Mouse (Mus musculus): Measurements from ENCODE around the gene Gm3646. TPM values are rescaled to one million over a fixed set of nuclear protein-coding genes. Genes with fewer than 3 reads are reported as not detected.
A peak's percentile ranks its signal among the peaks of the same experiment; 100 is the strongest.

Gene Gm3646
- polyA plus RNA-seq, 2 experiments = not detected

- H3K36me3 ChIP-seq (ENCODE audit: control insufficient read depth, insufficient read depth, low read length) = no peaks in the 10 kb centered on the region
- ATAC-seq (ENCODE audit: low FRiP score, low read depth) (no peak), DNase-seq (ENCODE audit: low spot score) (no peak)
- no peak overlapping the region for H3K4me2 ChIP-seq (replicated peaks; ENCODE audit: low read depth, low read length, severe bottlenecking)
- WGBS = 80% methylated on average over 5 of the region's 5 CpGs
- no peaks in the 10 kb centered on the region for H3K4me1 ChIP-seq (ENCODE audit: control insufficient read depth, insufficient read depth, low read length)
- TF ChIP-seq POLR2A (IDR thresholded peaks at IDR 0.05; ENCODE audit: borderline replicate concordance, extremely low read depth, insufficient read depth, insufficient read length) = no peak
- no peaks in the 10 kb centered on the region for H3K27me3 ChIP-seq (ENCODE audit: control insufficient read depth, insufficient read depth, low read length)
- no peak overlapping the region for H3K9ac ChIP-seq (ENCODE audit: low read depth, low read length, severe bottlenecking)
- H3K27ac ChIP-seq (replicated peaks; ENCODE audit: low read depth, low read length) = no peak overlapping the region
- no peak overlapping the region for H3K4me3 ChIP-seq (replicated peaks; ENCODE audit: low read length)
- H3K9me3 ChIP-seq (ENCODE audit: control insufficient read depth, low read length) = no peaks in the 10 kb centered on the region
Measured at GRCm38 (mm10) chr1:39770436-39770835, 34.7 kb downstream of the Gm3646 start.

- no peak for TF ChIP-seq POLR2A (IDR thresholded peaks at IDR 0.05; ENCODE audit: borderline replicate concordance, extremely low read depth, insufficient read depth, insufficient read length)
- H3K9ac ChIP-seq (ENCODE audit: low read depth, low read length, severe bottlenecking) = no peak overlapping the region
- no peaks in the 10 kb centered on the region for H3K9me3 ChIP-seq (ENCODE audit: control insufficient read depth, low read length)
- no peak overlapping the region for H3K27ac ChIP-seq (replicated peaks; ENCODE audit: low read depth, low read length)
- no peak overlapping the region for H3K4me2 ChIP-seq (replicated peaks; ENCODE audit: low read depth, low read length, severe bottlenecking)
- no peak overlapping the region for H3K4me3 ChIP-seq (replicated peaks; ENCODE audit: low read length)
- H3K36me3 ChIP-seq (ENCODE audit: control insufficient read depth, insufficient read depth, low read length) = no peaks in the 10 kb centered on the region
- ATAC-seq (ENCODE audit: low FRiP score, low read depth) (no peak), DNase-seq (ENCODE audit: low spot score) (no peak)
- no peaks in the 10 kb centered on the region for H3K4me1 ChIP-seq (ENCODE audit: control insufficient read depth, insufficient read depth, low read length)
- no peaks in the 10 kb centered on the region for H3K27me3 ChIP-seq (ENCODE audit: control insufficient read depth, insufficient read depth, low read length)
- WGBS = 65% methylated on average over 3 of the region's 3 CpGs
Measured at GRCm38 (mm10) chr1:39768017-39768416, 37.1 kb downstream of the Gm3646 start.

GRCm38 (mm10) chr1:39765854-39766493 is 39.2 kb downstream of the Gm3646 start:
- TF ChIP-seq POLR2A (IDR thresholded peaks at IDR 0.05; ENCODE audit: borderline replicate concordance, extremely low read depth, insufficient read depth, insufficient read length) = no peak
- Histone ChIP-seq H3K36me3 (ENCODE audit: control insufficient read depth, insufficient read depth, low read length) (no peaks in the 10 kb centered on the region), H3K27ac (replicated peaks; ENCODE audit: low read depth, low read length) (no peak overlapping the region), H3K9ac (ENCODE audit: low read depth, low read length, severe bottlenecking) (no peak overlapping the region), H3K9me3 (ENCODE audit: control insufficient read depth, low read length) (no peaks in the 10 kb centered on the region), H3K4me3 (replicated peaks; ENCODE audit: low read length) (no peak overlapping the region), H3K4me2 (replicated peaks; ENCODE audit: low read depth, low read length, severe bottlenecking) (no peak overlapping the region), H3K4me1 (ENCODE audit: control insufficient read depth, insufficient read depth, low read length) (peaks cover 15% of the 10 kb centered on the region), H3K27me3 (ENCODE audit: control insufficient read depth, insufficient read depth, low read length) (no peaks in the 10 kb centered on the region)
- no peak for DNase-seq (ENCODE audit: low spot score)
- ATAC-seq (ENCODE audit: low FRiP score, low read depth) = no peak
- 80% methylated on average over 7 of the region's 7 CpGs for WGBS

- Histone ChIP-seq H3K27me3 (ENCODE audit: control insufficient read depth, insufficient read depth, low read length) (no peaks in the 10 kb centered on the region), H3K9me3 (ENCODE audit: control insufficient read depth, low read length) (no peaks in the 10 kb centered on the region), H3K36me3 (ENCODE audit: control insufficient read depth, insufficient read depth, low read length) (no peaks in the 10 kb centered on the region), H3K27ac (replicated peaks; ENCODE audit: low read depth, low read length) (peak overlapping the region; percentile 70), H3K9ac (ENCODE audit: low read depth, low read length, severe bottlenecking) (no peak overlapping the region), H3K4me3 (replicated peaks; ENCODE audit: low read length) (no peak overlapping the region), H3K4me2 (replicated peaks; ENCODE audit: low read depth, low read length, severe bottlenecking) (peak overlapping the region; percentile 38), H3K4me1 (ENCODE audit: control insufficient read depth, insufficient read depth, low read length) (peaks cover 29% of the 10 kb centered on the region)
- 2% methylated on average over 10 of the region's 10 CpGs for WGBS
- TF ChIP-seq POLR2A (IDR thresholded peaks at IDR 0.05; ENCODE audit: borderline replicate concordance, extremely low read depth, insufficient read depth, insufficient read length) = no peak
- peak; percentile 98 for DNase-seq (ENCODE audit: low spot score)
- peak; percentile 91 for ATAC-seq (ENCODE audit: low FRiP score, low read depth)
Measured at GRCm38 (mm10) chr1:39762025-39762370, 43.1 kb downstream of the Gm3646 start.

- peak overlapping the region; percentile 70 for H3K27ac ChIP-seq (replicated peaks; ENCODE audit: low read depth, low read length)
- ATAC-seq (ENCODE audit: low FRiP score, low read depth) (peak; percentile 51; the same call in 1 of the 2 replicates), DNase-seq (ENCODE audit: low spot score) (peak; percentile 69)
- H3K27me3 ChIP-seq (ENCODE audit: control insufficient read depth, insufficient read depth, low read length) = no peaks in the 10 kb centered on the region
- peak overlapping the region; percentile 38 for H3K4me2 ChIP-seq (replicated peaks; ENCODE audit: low read depth, low read length, severe bottlenecking)
- TF ChIP-seq POLR2A (IDR thresholded peaks at IDR 0.05; ENCODE audit: borderline replicate concordance, extremely low read depth, insufficient read depth, insufficient read length) = no peak
- H3K9ac ChIP-seq (ENCODE audit: low read depth, low read length, severe bottlenecking) = peak overlapping the region; percentile 28; the same call in 1 of the 2 replicates
- peaks cover 29% of the 10 kb centered on the region for H3K4me1 ChIP-seq (ENCODE audit: control insufficient read depth, insufficient read depth, low read length)
- 7% methylated on average over 22 of the region's 22 CpGs for WGBS
- no peaks in the 10 kb centered on the region for H3K9me3 ChIP-seq (ENCODE audit: control insufficient read depth, low read length)
- H3K36me3 ChIP-seq (ENCODE audit: control insufficient read depth, insufficient read depth, low read length) = no peaks in the 10 kb centered on the region
- no peak overlapping the region for H3K4me3 ChIP-seq (replicated peaks; ENCODE audit: low read length)
Measured at GRCm38 (mm10) chr1:39761211-39762024, 43.7 kb downstream of the Gm3646 start.

Data from limb, embryonic 14.5 days (tissue).